Mouse (Mus musculus) spleen, adult 2 months (tissue): ENCODE data around the gene Adamts15.

ENCODE experiments used
- CTCF ChIP-seq: fragments of 200-500 bp; IDR thresholded peaks from 2 replicates; pipeline ENCODE4 v1.5.1; 2011; ENCODE audit warnings: mild to moderate bottlenecking, inconsistent platforms; ENCODE audit not compliant: insufficient read depth, insufficient read length, insufficient replicate concordance; ENCODE audit errors: extremely low read depth
- POLR2A ChIP-seq: fragments of 200-500 bp; IDR thresholded peaks from 2 replicates; pipeline ENCODE4 v1.6.1; 2011; ENCODE audit warnings: low read depth, low read length, inconsistent platforms

GRCm38 (mm10) chr9:30879947-30880273, 42.3 kb downstream of the Adamts15 start:
- no peak for TF ChIP-seq CTCF
- no peak for TF ChIP-seq POLR2A
